Mouse (Mus musculus): ENCODE measurements around the gene Thsd4.

The Thsd4 gene

DNA sequence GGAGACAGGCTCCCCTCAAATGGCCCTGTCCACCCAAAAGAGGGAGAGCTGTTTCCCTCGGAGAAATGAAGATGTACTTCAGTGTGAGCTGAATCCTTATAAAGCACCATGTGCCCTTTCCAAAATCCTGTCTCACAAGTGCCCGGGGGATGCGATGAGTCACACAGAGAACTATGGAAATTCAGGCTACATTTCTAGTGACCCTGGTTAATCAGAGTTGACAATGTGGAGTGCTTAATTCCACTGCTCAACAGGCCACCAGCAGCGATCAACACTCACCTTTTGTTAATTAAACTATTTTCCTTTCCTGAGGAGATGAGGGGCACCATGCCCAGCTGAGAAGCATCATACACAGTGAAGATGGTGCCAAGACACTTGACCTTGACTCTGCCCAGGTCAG lies 138.9 kb downstream of the Thsd4 start:
- in situ Hi-C loops (cut with MboI, MseI) = no loop called here

DNA sequence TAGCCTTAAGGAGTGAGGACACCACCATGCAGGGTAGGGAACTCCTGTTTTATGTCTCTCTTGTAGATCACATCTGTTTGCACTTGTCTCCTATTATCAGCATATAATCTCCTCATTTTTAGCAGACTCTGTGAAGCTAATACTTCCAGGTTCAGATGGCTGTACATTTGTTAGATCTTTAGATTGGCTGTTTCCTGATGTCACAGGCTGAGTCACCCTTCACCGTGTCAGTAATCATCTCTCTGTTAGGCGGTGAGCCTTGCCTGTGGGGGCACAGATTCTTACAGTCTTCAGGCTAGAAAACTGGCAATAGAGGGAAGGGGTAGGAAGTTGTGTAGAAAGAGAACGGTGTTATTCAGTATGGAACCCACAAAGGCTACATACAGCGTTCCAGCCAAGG lies 139.3 kb downstream of the Thsd4 start:
- in situ Hi-C loops (cut with MboI, MseI) = no loop called here

DNA sequence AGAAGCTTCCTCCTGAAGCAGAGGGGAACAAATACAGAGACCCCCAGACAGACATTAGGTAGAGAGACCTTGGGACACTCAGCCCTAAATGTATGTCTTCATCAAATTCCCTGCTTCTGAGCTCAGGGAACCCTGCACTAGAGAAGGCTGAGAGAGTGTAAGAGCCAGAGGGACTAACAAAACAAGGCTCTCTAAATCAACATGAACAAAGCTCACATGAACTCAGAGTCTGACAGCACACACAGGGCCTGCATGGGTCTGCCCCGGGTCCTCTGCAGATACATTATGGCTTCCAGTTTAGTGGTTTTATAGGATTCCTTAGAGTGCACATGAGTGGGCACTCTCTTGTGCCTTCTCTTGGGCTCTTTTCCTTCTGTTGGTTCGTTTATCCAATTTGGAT lies 140.8 kb downstream of the Thsd4 start:
- in situ Hi-C loops (cut with MboI, MseI) = no loop called here

DNA sequence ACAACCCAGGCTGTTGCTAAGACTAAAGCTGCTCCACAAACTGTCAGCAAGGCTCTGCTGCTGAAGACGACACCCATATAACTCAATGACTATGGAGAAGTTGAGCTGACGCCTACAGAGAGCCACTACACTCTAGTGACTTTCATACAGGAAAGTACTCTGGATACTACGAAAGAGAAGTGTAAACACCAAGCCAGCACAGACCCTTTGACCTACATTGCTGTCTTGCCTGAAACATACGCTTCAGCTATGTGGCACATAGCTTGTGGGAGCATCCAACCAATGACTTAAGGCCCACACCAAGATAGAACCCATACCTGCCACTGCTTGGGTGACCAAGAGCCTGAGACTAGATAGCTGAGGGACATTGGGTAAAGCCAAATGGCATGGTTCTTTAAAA lies 141.3 kb downstream of the Thsd4 start:
- in situ Hi-C loops (cut with MboI, MseI) = no loop called here

DNA sequence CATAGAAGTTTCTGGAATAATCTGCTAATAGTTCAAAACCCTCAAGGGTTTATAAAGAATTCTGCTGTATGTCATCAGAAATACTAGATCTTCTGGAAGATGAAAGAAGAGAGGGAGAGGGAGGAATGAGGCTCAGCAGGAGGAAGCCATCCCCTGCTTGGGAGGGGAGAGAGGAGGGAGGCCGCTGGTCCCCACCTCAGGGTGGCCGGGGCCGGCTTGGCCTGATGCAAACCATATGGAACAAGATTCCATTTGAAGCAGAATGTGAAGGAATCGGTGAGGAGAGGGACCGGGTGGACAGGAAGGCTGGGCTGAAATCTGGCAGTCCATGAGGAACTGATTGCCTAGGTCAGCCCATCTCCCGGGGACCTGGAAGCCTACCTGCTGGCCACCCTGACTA lies 143.6 kb downstream of the Thsd4 start:
- in situ Hi-C loops (cut with MboI, MseI) = no loop called here

DNA sequence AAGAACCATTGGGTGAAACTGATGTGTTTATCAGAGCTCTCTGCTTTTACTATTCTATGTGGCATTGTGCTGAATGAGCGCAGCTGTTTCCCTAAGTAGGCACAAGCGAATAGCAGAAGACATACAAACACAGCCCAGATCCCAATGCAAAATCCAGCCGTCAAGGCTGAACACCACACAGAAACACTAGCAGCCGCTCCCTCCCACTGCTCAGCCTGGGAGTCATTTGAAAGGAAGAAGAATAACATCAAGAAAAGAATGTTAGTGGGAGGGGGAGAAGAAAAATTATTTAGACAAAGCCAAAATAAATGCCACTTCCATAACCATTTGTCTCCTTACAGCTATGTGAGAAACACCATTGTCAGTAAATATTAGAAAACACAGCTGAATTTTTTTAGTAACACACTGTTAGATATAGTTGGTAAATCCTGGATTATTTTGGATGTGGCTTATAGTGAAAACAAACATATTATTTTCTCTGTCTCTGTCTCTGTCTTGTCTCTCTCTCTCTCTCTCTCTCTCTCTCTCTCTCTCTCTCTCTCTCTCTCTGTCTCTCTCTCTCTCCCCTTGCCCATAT lies 148.6 kb downstream of the Thsd4 start:
- in situ Hi-C loops (cut with MboI, MseI) = no loop called here

DNA sequence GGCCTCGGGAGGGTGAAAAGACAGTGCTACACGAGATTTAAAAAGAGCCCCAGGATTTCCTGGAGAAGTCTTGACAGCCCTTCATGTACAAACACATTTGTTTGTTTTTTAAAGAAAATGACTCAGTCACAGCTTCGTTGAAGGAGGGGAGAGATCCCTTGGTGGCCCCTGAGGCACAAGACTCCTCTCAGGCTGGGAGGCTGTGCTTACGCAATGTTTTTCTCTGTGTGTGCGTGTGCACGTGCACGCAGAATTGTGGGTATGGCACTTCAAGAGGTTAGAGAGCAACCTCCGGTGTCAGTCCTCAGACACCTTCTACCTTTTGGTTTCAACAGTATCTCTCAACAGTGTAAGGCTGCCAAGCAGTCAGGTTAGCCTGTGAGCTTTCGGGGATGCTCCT lies 153.3 kb downstream of the Thsd4 start:
- in situ Hi-C loops (cut with MboI, MseI) = no loop called here

DNA sequence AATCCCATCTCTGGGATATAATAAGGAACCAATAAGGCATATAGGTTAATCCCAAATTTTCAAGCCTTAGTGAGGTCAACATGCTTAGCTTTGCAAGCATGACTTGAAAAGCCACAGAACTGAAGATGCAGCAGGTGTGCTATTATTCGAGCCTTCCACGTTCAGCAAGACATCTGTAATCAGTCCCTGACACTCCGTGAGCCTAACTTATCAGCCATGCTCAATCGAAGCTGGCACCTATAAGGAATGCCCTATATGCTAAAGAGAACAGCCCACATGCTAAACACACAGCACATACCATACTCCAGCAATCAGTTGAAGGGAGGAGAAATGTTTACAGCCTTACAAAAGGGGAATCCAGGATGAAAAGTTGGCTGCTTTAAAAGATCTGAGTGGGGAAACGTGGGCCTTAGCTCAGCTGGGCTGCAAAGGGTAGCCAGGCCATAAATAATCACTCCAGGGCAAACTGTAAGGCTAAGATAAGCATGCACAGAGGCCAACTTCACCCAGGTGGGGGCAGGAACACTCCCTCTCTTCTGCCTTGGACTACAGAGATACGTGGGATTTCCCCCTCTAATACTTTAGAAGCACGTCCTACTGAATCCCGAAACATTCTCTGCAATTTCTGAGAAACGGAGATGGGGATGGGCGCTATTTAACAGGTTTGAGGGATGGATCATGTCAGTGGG lies 154.1 kb downstream of the Thsd4 start:
- in situ Hi-C loops (cut with MboI, MseI) = no loop called here

DNA sequence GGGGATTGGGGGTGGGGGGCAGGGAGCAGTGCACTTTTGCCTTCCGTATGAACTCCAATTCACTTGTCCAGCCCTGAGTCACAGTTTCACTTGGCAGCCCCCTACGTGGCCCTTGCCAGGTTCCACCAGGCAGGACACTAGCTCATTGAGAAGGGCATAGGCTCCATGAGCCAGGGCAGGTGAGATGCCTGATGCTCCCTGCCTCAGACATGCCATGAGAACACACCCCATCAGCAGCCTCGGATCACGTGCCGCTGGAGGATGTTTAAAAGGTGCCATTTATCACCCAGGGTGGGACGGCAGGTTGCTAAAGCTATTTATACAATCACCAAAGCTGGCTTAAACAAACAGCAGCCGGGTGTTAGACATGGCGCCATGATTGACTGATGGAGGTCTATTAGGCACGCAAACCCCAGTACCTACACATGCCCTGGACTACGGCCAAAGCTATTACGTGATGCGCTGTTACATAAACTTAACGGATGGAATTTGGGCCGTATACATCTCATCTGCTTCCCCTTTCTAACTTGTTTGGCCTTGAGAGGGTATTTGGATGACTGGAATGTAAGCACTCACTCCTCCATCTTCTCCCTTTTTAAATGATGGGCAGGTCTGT lies 157.6 kb downstream of the Thsd4 start:
- in situ Hi-C loops (cut with MboI, MseI) = no loop called here

DNA sequence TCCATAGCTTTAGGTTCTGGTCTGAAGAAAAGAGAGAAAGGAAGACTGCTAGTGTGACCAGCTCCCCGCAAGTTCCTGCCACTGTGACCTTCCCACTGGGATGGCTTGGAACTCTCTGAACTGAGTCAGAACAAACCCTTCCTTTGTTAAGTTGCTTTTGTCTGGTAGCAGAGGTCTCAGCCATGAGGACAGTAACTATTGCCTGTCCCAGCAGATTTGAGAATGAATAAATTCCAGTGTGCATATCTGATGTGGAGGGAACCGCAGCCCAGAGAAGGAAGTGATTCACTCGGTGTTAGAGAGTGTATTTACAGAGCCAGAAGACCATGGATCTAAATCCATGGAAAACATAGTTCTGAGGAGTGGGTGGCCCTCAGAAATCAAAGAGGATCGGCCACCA lies 169.5 kb downstream of the Thsd4 start:
- in situ Hi-C loops (cut with MboI, MseI) = no loop called here

DNA sequence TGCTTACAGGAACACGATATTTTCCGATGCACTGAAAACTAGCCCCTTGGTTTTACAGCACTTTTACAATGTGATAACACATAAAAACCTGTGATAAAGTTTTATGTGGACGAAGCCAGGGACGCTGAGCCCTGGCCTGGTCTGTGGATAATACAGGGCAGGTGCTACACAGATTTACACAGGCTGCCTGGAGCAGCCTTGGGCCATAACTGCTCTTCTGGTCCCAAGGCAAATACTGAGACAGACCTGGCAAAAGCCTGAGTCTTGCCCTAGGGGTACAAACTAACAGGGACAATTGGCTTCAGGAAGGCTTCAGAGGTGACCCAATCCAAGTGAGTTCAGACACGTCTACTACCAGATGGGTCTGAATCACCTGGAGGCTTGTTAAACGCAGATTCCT lies 170.7 kb downstream of the Thsd4 start:
- in situ Hi-C loops (cut with MboI, MseI) = no loop called here

DNA sequence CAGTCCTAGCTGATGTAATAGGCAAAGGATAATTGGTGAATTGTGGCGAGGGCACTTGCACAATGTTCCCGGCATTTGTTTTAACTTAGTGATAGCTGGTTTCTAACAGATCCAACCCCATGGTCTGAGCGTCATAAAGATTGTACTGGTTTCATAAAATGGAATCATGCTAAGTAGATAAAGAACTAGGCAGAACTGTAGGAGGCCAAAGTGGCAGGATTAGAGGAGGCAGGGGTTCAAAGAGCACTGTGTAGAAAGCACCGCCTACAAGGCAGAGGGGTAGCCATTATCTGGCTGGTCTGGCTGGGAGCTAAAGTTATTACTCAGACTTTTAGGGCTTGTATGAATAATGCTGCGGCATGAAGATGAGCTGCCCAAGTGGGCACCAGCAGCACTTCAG lies 185.7 kb downstream of the Thsd4 start:
- in situ Hi-C loops (cut with MboI, MseI) = no loop called here

DNA sequence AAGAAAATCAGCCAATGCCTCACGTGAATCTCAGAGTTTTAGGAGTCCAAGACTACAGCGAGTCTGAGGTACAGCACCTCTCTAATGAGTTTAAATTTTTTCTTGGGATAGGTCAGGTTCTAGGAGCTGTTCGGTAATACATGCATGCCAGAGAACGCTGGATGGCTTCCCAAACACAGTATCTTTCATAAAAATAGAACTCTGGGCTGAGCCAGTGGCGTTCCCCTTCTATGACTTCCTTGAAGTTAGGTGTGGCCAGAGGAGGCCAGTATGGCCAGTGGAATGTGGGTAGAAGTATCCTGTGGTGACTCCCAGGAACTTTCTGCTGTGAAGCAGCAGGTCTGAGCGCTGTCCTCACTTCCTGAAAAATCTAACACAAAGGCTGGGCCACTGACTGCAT lies 186.4 kb downstream of the Thsd4 start:
- in situ Hi-C loops (cut with MboI, MseI) = no loop called here

DNA sequence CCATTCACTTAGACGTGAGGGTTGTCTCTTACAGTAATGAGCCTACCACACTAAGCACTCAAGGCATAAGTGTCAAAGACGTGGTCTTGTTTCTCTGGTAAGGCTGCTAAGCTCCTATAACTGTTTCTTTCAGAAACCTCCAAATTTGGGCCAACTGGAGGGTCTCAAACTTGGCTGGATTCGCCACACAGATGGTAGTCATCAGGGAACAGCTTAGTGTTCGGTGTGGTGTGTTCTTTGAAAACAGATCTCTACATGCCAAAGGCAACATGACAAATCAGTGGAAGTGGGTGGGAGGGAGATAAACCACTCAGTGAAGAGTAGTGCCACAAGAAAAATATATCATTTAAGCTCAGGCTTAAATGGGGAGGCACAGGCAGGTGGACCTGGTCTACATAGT lies 191.9 kb downstream of the Thsd4 start:
- in situ Hi-C loops (cut with MboI, MseI) = no loop called here

DNA sequence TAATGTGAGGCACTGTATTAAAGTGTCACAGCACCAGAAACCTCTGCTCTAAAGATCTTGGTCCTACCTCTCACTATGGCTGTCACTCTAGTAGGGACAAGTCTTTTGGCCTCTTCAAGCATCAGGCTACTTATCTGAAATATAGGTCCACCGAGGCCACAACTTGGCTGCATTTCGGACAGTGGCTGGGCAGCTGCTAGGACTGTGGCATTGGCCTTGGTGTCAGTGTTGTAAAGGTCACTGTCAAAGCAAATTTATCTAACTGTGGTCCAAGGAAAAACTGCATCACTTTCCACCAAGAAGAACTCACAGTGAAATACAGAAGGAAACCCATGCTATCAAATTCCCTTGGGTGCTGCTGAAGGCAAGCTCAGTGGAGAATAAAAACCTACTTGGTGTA lies 197.1 kb downstream of the Thsd4 start:
- in situ Hi-C loops (cut with MboI, MseI) = no loop called here

DNA sequence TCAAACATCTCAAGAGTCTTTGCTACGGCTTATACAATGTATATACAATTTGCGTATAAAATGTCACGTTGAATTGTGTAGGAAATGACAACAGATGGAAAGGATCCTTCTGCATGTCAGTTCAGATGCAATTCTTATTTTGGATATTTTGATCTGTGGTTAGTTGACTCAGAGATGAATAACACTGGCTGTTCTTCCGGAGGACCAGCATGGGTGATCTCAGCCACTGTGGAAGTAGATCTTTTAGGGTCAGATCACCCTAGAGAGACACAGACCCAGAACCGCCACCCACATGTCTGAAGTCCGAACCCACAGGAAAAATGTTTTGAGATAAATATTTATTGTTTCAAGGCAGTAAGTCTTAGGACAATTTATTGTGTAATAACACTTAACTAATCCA lies 198.4 kb downstream of the Thsd4 start:
- in situ Hi-C loops (cut with MboI, MseI) = no loop called here

DNA sequence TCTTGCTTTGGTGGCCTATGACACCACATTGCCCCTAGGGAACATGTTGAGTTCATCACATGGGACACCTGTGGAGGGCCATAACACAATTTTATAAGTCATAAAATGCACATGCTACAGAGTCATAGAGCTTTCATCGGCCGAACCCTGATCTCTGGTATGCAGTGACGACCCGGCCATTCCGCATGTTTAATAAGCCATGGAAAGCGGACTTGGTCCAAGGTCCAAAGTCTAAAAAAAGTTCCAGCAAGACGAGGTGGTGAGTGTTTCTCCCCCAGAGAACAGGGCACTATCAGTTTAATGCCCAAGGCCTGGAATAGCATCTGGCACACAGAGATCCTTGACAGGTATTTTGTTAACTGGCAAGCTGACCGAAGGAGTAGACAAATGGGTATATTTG lies 204.6 kb downstream of the Thsd4 start:
- in situ Hi-C loops (cut with MboI, MseI) = no loop called here

DNA sequence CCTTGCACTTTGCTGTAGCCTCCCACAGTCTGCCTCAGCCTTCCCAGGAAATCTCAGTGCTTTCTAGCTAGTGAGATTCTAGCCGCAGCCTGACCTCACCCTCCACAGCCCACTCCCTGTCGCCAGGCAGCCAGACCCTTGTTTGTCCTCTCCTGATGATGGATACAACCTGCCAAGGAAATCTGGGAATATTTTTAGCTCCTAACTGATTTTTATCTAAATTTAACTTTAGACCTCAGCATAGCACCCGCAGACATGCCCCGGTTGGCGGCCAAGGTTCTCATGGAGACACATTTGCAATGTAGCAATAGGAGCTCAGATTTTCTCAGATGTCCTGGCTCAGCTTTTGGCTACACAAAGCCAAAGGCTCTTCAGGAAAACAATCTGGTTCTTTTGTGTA lies 205.3 kb downstream of the Thsd4 start:
- in situ Hi-C loops (cut with MboI, MseI) = no loop called here

DNA sequence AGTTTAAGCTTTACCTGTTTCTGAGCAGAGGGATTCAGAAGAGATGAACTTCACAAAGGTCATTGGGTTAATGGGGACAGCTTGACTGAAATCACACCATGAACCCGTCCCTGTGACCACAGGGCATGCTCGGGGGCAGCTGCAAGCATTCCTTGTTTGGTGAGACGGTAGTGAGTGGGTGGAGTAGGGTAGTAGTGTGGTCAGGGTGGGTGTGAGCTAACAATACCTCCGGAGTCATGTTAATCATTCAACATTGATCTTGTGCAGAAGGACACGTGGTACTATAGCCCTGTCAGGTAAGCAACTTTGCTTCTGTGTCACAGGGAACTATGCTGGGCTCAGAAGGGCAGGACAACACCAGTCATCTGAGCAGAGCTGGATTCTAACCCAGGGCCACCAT lies 206.3 kb downstream of the Thsd4 start:
- in situ Hi-C loops (cut with MboI, MseI) = no loop called here

DNA sequence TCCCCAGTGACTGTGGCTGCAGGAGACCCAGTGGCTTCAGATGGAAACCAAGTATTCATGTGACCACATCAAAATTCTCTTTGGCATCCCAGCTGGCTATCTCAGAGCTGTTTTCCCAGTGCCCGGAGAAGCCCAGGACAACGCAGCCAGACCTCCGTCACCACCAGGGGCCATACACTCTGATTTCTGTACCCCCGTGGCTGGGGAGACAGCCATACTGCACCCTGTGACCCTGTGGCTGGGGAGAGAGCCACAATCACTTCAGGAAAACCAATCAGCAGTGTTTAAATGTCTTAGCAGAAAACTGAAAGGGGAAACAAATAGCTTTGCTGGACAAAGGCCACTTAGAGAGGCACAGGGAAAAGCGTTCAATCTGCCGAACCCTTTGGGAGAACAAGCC lies 208.2 kb downstream of the Thsd4 start:
- in situ Hi-C loops (cut with MboI, MseI) = no loop called here

DNA sequence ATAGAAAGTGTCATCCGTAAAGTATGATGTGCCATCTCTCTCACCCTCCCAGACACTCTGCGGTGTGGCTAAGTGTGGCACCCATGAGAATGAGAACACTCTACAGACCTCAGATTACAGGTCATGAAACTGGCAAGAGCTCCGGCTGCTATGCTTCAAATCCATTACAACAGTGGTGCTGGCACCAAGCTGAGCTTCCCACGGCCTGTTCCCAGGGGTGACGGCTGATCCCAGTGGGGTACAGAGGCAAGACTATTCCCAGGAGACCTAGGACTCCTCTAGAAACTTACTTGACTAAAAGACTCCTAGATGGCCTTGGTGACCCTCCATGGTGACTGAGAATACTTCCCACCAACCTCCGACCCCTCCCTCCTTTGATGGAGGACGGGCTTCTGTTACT lies 209.2 kb downstream of the Thsd4 start:
- in situ Hi-C loops (cut with MboI, MseI) = no loop called here

DNA sequence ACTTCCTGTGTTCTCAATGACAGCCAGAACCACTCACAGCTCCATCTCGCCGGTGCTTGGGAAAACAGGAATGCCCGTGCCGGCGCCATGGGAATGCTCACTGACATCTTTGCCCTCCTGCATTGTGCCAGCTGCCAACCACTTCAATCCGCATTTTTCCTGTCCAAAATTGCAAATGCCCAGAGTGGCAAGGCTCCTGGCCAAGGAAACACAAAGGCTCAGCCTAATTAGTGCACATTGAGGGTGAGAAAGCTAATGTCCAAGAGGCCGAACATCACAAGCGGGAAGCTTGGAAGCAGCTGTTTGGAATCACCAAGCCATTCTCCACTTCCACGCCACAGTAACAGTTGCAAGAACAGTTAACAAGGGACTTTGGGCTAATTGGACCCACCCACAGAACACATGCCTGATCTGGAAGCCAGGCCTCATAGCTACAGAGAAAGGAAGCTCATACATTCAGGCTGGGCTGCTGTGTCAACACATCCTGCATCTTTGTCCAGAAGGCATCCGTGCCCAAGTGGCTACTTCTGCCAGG lies 210.2 kb downstream of the Thsd4 start:
- in situ Hi-C loops (cut with MboI, MseI) = no loop called here

DNA sequence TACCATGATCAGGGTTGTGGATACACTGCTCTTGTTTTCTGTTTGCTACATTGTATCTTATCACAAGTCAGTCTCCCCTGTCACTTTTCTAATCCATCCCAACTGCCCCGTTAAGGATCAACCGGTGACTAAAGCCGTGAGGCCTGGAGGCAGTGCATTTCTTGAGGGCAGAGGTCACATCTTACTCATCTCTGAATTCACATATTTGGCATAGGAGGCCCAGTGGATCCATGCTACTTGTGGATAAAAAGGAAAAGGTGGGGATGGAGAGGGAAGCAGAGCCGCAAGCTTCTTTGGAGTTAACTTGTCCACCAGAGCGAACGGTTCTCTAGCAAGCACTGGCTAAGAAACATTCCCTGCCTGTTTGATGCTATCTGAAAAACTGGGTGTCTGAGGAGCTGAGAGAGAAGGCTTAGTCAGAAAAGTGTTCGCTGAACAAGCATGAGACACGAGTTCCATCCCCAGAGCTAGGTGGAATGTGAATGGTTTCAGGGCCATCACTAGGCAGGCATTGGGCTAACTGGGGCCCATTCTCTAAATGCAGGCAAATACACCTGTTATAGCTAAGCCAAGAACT lies 211.0 kb downstream of the Thsd4 start:
- in situ Hi-C loops (cut with MboI, MseI) = no loop called here

Measured in T-helper 17 cell (primary cell).